Mouse (Mus musculus) thymus, postnatal 14 days (tissue): ENCODE results near the gene Pibf1.

Experiments used
- DNase-seq: peaks from one replicate; pipeline ENCODE4 v3.0.0; 2021

The Pibf1 gene

DNA sequence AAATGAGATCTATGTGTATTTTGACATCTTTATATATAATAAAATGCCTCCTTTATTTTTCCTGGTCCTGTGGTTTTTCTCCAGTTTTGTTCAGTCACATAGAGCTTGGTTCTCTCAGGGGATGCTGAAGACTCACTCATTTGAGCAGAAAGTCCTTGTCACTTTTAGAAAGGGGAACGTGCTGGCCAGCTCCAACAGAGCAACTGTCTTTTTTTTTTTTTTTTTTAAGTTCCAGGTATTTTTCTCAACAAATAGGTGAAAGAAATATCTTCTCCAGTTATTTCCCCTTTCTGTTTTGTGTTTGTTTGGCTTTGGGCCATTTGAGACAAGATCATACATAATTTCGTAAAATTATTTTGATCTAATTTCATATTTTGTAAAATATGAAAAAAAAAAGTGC, 174.8 kb downstream of the Pibf1 start:
- no peak for DNase-seq

- DNase-seq: no peak
Measured at GRCm38 (mm10) chr14:99275827-99276226, 176.6 kb downstream of the Pibf1 start.

DNA sequence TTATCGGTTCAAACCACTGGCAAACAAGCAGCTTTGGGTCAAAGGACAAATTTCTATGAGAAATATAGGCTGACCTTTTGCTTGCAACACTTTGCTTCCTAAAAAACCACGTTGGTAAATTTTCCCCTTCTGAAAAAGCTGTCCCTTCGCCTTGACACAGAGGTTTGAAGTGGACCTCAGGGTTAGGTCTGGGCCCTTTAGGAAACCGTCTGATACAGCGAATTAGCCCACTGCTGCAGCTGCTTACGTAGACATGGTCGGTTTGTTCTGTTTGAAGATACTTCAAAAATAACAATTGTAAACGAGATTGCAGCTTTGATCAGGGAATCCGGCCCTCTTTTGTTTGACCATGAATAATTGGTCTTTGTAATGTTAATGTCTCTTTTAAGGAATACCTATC, 179.1 kb downstream of the Pibf1 start:
- no peak for DNase-seq

DNA sequence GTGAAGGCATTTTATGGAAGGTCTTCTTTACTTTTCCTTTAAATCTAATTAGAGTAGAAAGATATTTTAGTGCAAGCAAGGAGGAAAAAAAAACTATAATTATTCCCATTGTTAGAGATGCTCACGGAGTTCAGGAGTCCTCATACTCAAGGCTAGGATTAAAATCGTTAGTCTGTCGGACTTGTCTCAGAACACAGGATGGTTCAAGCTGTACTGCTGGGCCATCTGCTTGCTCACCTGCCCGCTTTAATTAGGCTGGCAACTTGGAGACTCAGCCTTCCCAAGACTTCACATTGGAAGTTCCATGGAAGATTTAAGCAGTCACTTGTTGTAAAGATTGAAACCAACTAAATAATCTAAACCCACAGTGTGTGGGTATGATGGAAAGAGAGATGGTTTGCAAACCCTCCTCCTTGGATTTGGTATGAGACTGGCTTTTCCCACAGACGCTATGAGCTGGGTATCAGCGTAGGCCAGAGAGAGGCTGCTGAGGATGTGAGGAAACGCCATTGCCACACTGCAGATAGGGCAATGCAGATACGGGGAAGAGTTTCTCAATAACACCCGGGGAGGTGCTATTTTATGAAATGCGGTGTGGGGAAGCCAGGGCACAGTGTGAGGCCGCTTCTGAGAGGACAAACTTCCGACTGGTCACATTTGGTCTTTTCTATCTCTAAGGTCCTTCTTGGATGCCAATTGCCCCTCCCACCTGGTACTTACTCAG, 179.7 kb downstream of the Pibf1 start:
- no peak for DNase-seq

GRCm38 (mm10) chr14:99280399-99280798, 181.2 kb downstream of the Pibf1 start:
- DNase-seq: no peak

DNA sequence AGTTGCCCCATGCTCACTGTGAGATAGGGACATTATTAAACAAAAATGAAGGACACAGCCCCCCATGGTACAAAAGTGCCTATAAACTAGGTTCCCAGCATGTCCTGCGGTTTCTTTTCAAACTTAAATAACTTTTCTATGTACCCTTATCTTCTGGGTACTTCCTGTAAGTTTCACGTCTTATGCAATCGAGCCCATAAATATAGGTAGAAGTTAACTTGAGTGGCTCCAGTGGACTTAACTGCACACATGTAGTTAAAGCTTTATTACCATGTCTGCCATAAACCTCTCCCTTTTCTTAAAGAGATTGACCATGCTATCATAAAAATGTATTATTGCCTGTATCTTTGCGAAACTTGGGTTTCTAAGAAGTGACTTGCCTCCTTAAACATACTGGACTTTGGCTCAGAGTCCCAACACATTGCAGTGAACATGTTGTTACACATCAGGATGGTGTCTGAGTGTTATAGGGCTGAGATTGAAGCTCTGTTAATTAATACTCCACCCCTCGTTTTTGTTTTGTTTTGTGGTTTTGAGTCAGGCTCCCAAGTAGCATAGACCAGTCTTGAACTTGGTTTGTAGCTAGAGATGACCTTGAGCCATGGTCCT, 181.7 kb downstream of the Pibf1 start:
- DNase-seq: no peak

- DNase-seq: no peak
Measured at GRCm38 (mm10) chr14:99285486-99285885, 186.3 kb downstream of the Pibf1 start.

- no peak for DNase-seq
Measured at GRCm38 (mm10) chr14:99292176-99292575, 193.0 kb downstream of the Pibf1 start.

GRCm38 (mm10) chr14:99294424-99294823, 195.2 kb downstream of the Pibf1 start:
- DNase-seq: no peak

- no peak for DNase-seq
Measured at GRCm38 (mm10) chr14:99295606-99296341, 196.6 kb downstream of the Pibf1 start.

DNA sequence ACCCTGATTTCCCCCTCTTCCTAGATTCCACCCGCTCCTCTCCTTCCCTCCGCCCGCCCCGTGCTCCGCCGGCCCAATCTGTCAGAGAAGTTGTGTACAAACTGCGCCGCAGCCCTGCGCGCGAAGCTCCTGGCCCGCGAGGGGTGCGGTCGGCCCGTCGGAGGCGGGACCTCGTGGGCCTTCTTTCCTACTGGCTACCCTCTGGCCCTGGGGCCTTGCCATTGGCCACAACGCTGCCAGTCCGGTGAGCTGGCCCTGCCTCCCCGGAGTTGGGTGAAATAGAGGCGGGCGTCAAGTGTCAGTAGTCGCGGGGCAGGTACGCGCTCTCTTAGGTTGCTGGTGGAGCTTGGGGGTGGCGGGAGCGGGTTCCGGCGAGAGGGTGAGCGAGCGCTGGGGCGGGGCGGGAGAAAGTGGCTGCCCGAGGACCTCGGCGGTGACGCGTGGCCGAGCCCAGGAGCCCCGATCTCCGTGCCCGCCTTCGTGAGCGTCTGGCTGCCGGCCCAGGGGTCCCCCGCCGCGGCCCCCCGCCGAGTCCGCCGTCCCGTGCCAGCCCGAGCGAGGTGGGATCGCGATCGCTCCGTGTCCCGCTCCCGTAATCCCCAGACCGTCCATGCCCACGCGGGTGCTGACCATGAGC, 199.3 kb downstream of the Pibf1 start, which contains the start of gene Klf5:
Klf5 (plus strand) TSS at position 307 of the 637 bp plus-strand sequence.
- DNase-seq: peak; percentile 82

GRCm38 (mm10) chr14:99299022-99299481, 199.8 kb downstream of the Pibf1 start:
- DNase-seq: peak; percentile 34

GRCm38 (mm10) chr14:99299701-99300191, 200.5 kb downstream of the Pibf1 start:
- DNase-seq: no peak

DNA sequence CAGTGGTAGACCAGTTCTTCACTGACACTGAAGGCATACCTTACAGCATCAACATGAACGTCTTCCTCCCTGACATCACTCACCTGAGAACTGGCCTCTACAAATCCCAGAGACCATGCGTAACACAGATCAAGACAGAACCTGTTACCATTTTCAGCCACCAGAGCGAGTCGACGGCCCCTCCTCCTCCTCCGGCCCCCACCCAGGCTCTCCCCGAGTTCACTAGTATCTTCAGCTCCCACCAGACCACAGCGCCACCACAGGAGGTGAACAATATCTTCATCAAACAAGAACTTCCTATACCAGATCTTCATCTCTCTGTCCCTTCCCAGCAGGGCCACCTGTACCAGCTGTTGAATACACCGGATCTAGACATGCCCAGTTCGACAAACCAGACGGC, 202.2 kb downstream of the Pibf1 start:
- DNase-seq: peak; percentile 8
